Mouse (Mus musculus) limb, embryonic 15.5 days (tissue): Measurements from ENCODE around the gene Tbc1d16. TPM values are rescaled to one million over a fixed set of nuclear protein-coding genes. Genes with fewer than 3 reads are reported as not detected.

Source experiments
- ATAC-seq: fragments of 200-750 bp; cut with Nextera tagmentation; 2 replicates; pipeline ENCODE4 v1.8.0; 2017; ENCODE audit warnings: low read depth, moderate TSS enrichment; ENCODE audit not compliant: insufficient number of reproducible peaks, low FRiP score, low TSS enrichment
- H3K27ac ChIP-seq: fragments of 300-500 bp; sonication (generic); 2 replicates; pipeline ENCODE4 v1.5.1; 2015; ENCODE audit warnings: moderate library complexity, mild to moderate bottlenecking, inconsistent platforms
- H3K27me3 ChIP-seq: fragments of 300-500 bp; sonication (generic); 2 replicates; pipeline ENCODE4 v1.6.1; 2015; ENCODE audit warnings: inconsistent platforms
- H3K36me3 ChIP-seq: fragments of 300-500 bp; sonication (generic); 2 replicates; pipeline ENCODE4 v1.6.1; 2015; ENCODE audit warnings: inconsistent platforms
- H3K4me1 ChIP-seq: fragments of 300-500 bp; sonication (generic); 2 replicates; pipeline ENCODE4 v1.6.1; 2015; ENCODE audit warnings: inconsistent platforms
- H3K4me2 ChIP-seq: fragments of 300-500 bp; sonication (generic); 2 replicates; pipeline ENCODE4 v1.6.1; 2015; ENCODE audit warnings: mild to moderate bottlenecking, inconsistent platforms
- H3K4me3 ChIP-seq: fragments of 300-500 bp; sonication (generic); 2 replicates; pipeline ENCODE4 v1.5.1; 2015; ENCODE audit warnings: mild to moderate bottlenecking, inconsistent platforms
- H3K9ac ChIP-seq: fragments of 300-500 bp; sonication (generic); 2 replicates; pipeline ENCODE4 v1.6.1; 2015; ENCODE audit warnings: inconsistent platforms
- H3K9me3 ChIP-seq: fragments of 300-500 bp; sonication (generic); 2 replicates; pipeline ENCODE4 v1.6.1; 2016; ENCODE audit warnings: inconsistent platforms
- WGBS: fragments of 180-500 bp; shearing (Covaris S2); methylation state at CpG from one replicate; pipeline ENCODE4 v1.1.7; 2015; 5-methylcytosine and 5-hydroxymethylcytosine counted together
- polyA plus RNA-seq: library from polyadenylated mRNA; unstranded; fragments of >200 nt; fragmentation: Nextera tagmentation; extraction: Ambion mirVana; gene quantifications from 2 replicates; pipeline ENCODE4 v1.2.1, GENCODE M21; 2015

Tbc1d16 gene
- polyA plus RNA-seq, 1 experiment from 2014 or later = 17.4 TPM

- no peak overlapping the region for H3K4me3 ChIP-seq
- no peak overlapping the region for H3K4me2 ChIP-seq
- no peaks in the 10 kb centered on the region for H3K9me3 ChIP-seq
- no peaks in the 10 kb centered on the region; the same call in 1 of the 2 replicates for H3K36me3 ChIP-seq
- no peak overlapping the region for H3K9ac ChIP-seq
- ATAC-seq = no peak
- H3K27ac ChIP-seq = no peak overlapping the region
- peaks cover 45% of the 10 kb centered on the region for H3K4me1 ChIP-seq
- H3K27me3 ChIP-seq = no peaks in the 10 kb centered on the region
- WGBS = 74% methylated on average over 3 of the region's 3 CpGs
Measured at GRCm38 (mm10) chr11:119186381-119186780, 41.9 kb downstream of the Tbc1d16 start.

DNA sequence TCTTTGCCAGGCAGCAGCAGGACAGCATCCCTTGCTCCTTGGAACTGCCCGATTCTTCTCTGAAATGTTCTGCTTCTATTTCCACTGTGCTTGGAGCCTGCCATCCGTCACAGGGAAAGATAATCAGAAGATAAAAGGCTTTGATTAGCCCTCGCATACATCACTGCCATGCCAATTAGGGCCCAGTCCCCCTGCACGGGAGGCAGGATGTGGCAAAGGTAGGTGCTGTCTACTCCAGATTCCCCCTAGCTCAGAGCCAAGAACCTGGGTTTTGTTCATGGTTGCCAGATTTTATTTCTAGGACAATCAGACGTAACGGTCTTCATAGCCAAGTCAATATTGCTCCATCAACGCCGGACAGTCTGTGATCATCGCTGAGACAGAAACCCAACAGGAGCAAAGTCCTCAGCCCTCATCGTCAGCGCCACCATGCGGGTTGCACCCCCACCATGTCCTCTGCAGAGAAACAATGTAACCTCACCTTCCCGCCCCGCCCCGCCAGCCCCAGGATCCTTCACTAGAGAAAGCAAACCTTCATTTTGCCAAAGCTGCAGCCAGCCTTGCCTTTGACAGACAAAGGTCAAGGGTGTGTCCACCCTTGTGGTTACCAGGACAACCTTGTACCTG is 44.5 kb downstream of the Tbc1d16 start:
- Histone ChIP-seq H3K4me1 (peaks cover 36% of the 10 kb centered on the region), H3K27ac (no peak overlapping the region), H3K27me3 (no peaks in the 10 kb centered on the region), H3K36me3 (no peaks in the 10 kb centered on the region; the same call in 1 of the 2 replicates), H3K4me2 (no peak overlapping the region), H3K9me3 (no peaks in the 10 kb centered on the region), H3K9ac (no peak overlapping the region), H3K4me3 (no peak overlapping the region)
- WGBS = 70% methylated on average over 15 of the region's 15 CpGs
- ATAC-seq = no peak

DNA sequence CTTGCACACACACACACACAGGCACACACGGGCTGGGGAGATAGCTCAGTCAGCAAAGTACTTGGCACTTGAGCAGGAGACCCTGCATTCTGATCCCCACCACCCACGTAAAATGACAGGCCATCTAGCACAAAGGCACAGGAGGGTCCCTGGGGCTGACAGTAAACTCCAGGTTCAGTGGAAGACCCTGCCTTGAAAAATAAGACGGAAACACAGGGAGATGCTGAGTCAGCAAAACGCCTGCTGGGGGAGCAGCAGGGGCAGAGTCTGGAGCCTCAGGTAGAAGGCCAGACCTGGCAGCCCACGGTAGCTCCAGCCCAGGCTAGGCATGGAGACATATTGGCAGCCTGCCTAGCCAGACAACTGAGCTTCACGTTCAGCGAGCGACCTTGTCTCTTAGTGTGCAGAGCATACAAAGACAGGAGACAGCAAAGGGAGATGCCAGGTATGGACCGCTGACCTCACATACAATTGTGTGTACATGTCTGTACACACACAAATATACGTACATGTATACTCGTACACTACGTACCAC is 46.4 kb downstream of the Tbc1d16 start:
- H3K4me1 ChIP-seq = peaks cover 31% of the 10 kb centered on the region
- H3K27me3 ChIP-seq = no peaks in the 10 kb centered on the region
- ATAC-seq = no peak
- no peak overlapping the region for H3K4me2 ChIP-seq
- no peaks in the 10 kb centered on the region; the same call in 1 of the 2 replicates for H3K36me3 ChIP-seq
- no peak overlapping the region for H3K9ac ChIP-seq
- no peaks in the 10 kb centered on the region for H3K9me3 ChIP-seq
- 75% methylated on average over 12 of the region's 12 CpGs for WGBS
- no peak overlapping the region for H3K4me3 ChIP-seq
- no peak overlapping the region for H3K27ac ChIP-seq

GRCm38 (mm10) chr11:119180824-119181582 is 47.3 kb downstream of the Tbc1d16 start:
- H3K27me3 ChIP-seq = no peaks in the 10 kb centered on the region
- no peak overlapping the region for H3K4me2 ChIP-seq
- WGBS = 77% methylated on average over 14 of the region's 14 CpGs
- no peak for ATAC-seq
- no peak overlapping the region for H3K27ac ChIP-seq
- no peaks in the 10 kb centered on the region for H3K9me3 ChIP-seq
- no peak overlapping the region for H3K9ac ChIP-seq
- H3K4me3 ChIP-seq = no peak overlapping the region
- H3K36me3 ChIP-seq = no peaks in the 10 kb centered on the region; the same call in 1 of the 2 replicates
- peaks cover 31% of the 10 kb centered on the region for H3K4me1 ChIP-seq

GRCm38 (mm10) chr11:119178317-119178716 is 50.0 kb downstream of the Tbc1d16 start:
- whole genome bisulfite sequencing = 58% methylated on average over 8 of the region's 8 CpGs
- H3K36me3 ChIP-seq = peaks cover 6% of the 10 kb centered on the region
- peaks cover 27% of the 10 kb centered on the region for H3K4me1 ChIP-seq
- H3K9ac ChIP-seq = no peak overlapping the region
- no peaks in the 10 kb centered on the region for H3K27me3 ChIP-seq
- ATAC-seq = no peak
- H3K27ac ChIP-seq = no peak overlapping the region
- no peak overlapping the region for H3K4me2 ChIP-seq
- no peaks in the 10 kb centered on the region for H3K9me3 ChIP-seq
- no peak overlapping the region for H3K4me3 ChIP-seq

GRCm38 (mm10) chr11:119176389-119177179 is 51.7 kb downstream of the Tbc1d16 start:
- no peak overlapping the region for H3K9ac ChIP-seq
- H3K4me2 ChIP-seq = no peak overlapping the region
- WGBS = 36% methylated on average over 27 of the region's 27 CpGs
- peaks cover 6% of the 10 kb centered on the region; the same call in 1 of the 2 replicates for H3K36me3 ChIP-seq
- no peak overlapping the region for H3K4me3 ChIP-seq
- no peaks in the 10 kb centered on the region for H3K27me3 ChIP-seq
- ATAC-seq = no peak; the same call in 1 of the 2 replicates
- peaks cover 22% of the 10 kb centered on the region for H3K4me1 ChIP-seq
- H3K27ac ChIP-seq = no peak overlapping the region
- no peaks in the 10 kb centered on the region for H3K9me3 ChIP-seq

- Histone ChIP-seq H3K9me3 (no peaks in the 10 kb centered on the region), H3K4me2 (no peak overlapping the region), H3K27ac (no peak overlapping the region), H3K4me3 (no peak overlapping the region), H3K27me3 (no peaks in the 10 kb centered on the region), H3K36me3 (peaks cover 12% of the 10 kb centered on the region), H3K4me1 (peaks cover 3% of the 10 kb centered on the region), H3K9ac (no peak overlapping the region)
- WGBS = 84% methylated on average over 7 of the region's 7 CpGs
- ATAC-seq = no peak
Measured at GRCm38 (mm10) chr11:119171588-119171987, 56.7 kb downstream of the Tbc1d16 start.

DNA sequence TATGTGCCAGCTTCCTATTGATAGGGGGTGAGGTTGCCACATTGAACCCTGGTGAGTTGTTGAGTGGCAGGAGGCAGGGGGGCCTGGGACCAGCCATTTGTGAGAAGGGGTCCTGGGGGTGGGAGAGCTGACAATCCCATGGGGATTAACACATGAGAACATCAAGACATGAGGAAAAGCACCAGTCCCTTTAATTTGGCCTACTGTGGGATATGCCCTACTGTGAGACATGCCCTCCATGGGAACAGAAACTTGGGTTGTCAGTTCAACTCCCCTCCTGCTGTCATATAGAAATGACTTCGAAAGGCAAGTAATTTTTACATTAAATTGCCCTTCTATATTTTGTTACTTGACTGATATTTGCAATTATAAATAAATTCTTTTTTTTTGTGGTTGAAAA is 59.4 kb downstream of the Tbc1d16 start:
- peaks cover 6% of the 10 kb centered on the region; the same call in 1 of the 2 replicates for H3K36me3 ChIP-seq
- no peak overlapping the region for H3K27ac ChIP-seq
- WGBS = 93% methylated on average over 1 of the region's 1 CpGs
- no peaks in the 10 kb centered on the region for H3K27me3 ChIP-seq
- no peak for ATAC-seq
- no peak overlapping the region for H3K4me2 ChIP-seq
- no peak overlapping the region for H3K4me3 ChIP-seq
- no peaks in the 10 kb centered on the region for H3K9me3 ChIP-seq
- no peak overlapping the region for H3K9ac ChIP-seq
- H3K4me1 ChIP-seq = peaks cover 8% of the 10 kb centered on the region; the same call in 1 of the 2 replicates

- Histone ChIP-seq H3K27ac (no peak overlapping the region), H3K4me2 (no peak overlapping the region), H3K4me3 (no peak overlapping the region), H3K27me3 (no peaks in the 10 kb centered on the region), H3K36me3 (0 out of 2 replicates have a peak, but pooled peaks cover under 1% of the 10 kb centered on the region), H3K9ac (no peak overlapping the region), H3K9me3 (no peaks in the 10 kb centered on the region), H3K4me1 (peaks cover 13% of the 10 kb centered on the region; the same call in 1 of the 2 replicates)
- WGBS = 78% methylated on average over 10 of the region's 10 CpGs
- ATAC-seq = no peak
Measured at GRCm38 (mm10) chr11:119165995-119166394, 62.3 kb downstream of the Tbc1d16 start.

DNA sequence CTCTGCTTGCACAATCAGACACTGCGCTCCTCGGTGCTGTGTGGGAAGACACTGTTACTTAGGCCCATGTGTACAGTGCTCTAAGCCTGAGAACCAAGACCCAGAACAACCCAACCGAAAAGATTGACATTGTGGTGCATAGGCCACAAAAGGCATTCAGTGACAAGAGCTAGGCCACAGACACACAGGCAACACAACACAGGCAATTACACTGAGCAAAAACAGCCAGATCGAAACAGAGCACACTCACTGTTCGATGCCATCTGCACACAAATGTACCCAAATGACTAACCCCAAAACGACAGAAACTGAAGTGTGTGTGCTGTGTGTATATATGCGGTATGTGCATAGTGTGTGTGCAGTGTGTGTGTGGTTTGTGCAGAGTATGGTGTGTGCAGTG is 63.9 kb downstream of the Tbc1d16 start:
- H3K4me2 ChIP-seq = no peak overlapping the region
- H3K36me3 ChIP-seq = no peaks in the 10 kb centered on the region
- 84% methylated on average over 7 of the region's 7 CpGs for WGBS
- H3K27ac ChIP-seq = no peak overlapping the region
- ATAC-seq = no peak
- H3K4me3 ChIP-seq = no peak overlapping the region
- H3K4me1 ChIP-seq = peaks cover 23% of the 10 kb centered on the region; the same call in 1 of the 2 replicates
- H3K9me3 ChIP-seq = no peaks in the 10 kb centered on the region
- H3K9ac ChIP-seq = no peak overlapping the region
- H3K27me3 ChIP-seq = no peaks in the 10 kb centered on the region

GRCm38 (mm10) chr11:119163734-119163992 is 64.6 kb downstream of the Tbc1d16 start:
- Histone ChIP-seq H3K9me3 (no peaks in the 10 kb centered on the region), H3K27ac (no peak overlapping the region), H3K4me3 (no peak overlapping the region), H3K36me3 (no peaks in the 10 kb centered on the region), H3K4me1 (peaks cover 28% of the 10 kb centered on the region), H3K9ac (no peak overlapping the region), H3K4me2 (no peak overlapping the region), H3K27me3 (no peaks in the 10 kb centered on the region)
- WGBS = 92% methylated on average over 7 of the region's 7 CpGs
- ATAC-seq = no peak
